Mouse (Mus musculus) erythroid progenitor cell, adult 5-6 weeks (primary cell): ENCODE measurements at regions not wholly inside any gene's neighbourhood (a gene's known extent, or its start where the extent isn't known, plus 50 kb on each side); places are given as distances from the start of the nearest gene placed in this dataset.
A peak's percentile ranks its signal among the peaks of the same experiment; 100 is the strongest.

Experiments used
- ATAC-seq: replicated peaks from 2 replicates; pipeline ENCODE4 v1.8.0; 2016; ENCODE audit warnings: moderate number of reproducible peaks, mild to moderate bottlenecking, moderate TSS enrichment, inconsistent platforms; ENCODE audit not compliant: poor library complexity, low FRiP score, severe bottlenecking

- no peak for ATAC-seq
Observed at GRCm38 (mm10) chr11:18821384-18821783, 197.4 kb downstream of the Meis1 start.

- no peak for ATAC-seq
Observed at GRCm38 (mm10) chr11:18814110-18814509, 204.7 kb downstream of the Meis1 start.

- no peak for ATAC-seq
Observed at GRCm38 (mm10) chr11:18767479-18767878, 251.3 kb downstream of the Meis1 start.

GRCm38 (mm10) chr11:18766458-18767016 lies 252.2 kb downstream of the Meis1 start:
- no peak for ATAC-seq

GRCm38 (mm10) chr11:18758591-18759074 lies 260.2 kb downstream of the Meis1 start:
- no peak for ATAC-seq

- ATAC-seq = no peak
Observed at GRCm38 (mm10) chr11:18756576-18756975, 262.2 kb downstream of the Meis1 start.

- no peak for ATAC-seq
Observed at GRCm38 (mm10) chr11:18754732-18755525, 263.9 kb downstream of the Meis1 start.

- ATAC-seq = peak; percentile 52
Observed at GRCm38 (mm10) chr11:18753856-18754255, 264.9 kb downstream of the Meis1 start.

GRCm38 (mm10) chr11:18753246-18753645 lies 265.5 kb downstream of the Meis1 start:
- no peak for ATAC-seq

GRCm38 (mm10) chr11:18752512-18752911 lies 266.3 kb downstream of the Meis1 start:
- no peak for ATAC-seq

GRCm38 (mm10) chr11:18750911-18751841 lies 267.6 kb downstream of the Meis1 start:
- ATAC-seq = no peak

- ATAC-seq = no peak
Observed at GRCm38 (mm10) chr11:18750080-18750375, 268.8 kb downstream of the Meis1 start.

- ATAC-seq = no peak
Observed at GRCm38 (mm10) chr11:18749265-18750079, 269.3 kb downstream of the Meis1 start.

- no peak for ATAC-seq
Observed at GRCm38 (mm10) chr11:18747871-18748461, 270.8 kb downstream of the Meis1 start.

- ATAC-seq = no peak
Observed at GRCm38 (mm10) chr11:18747361-18747760, 271.4 kb downstream of the Meis1 start.

GRCm38 (mm10) chr11:18746486-18746885 lies 272.3 kb downstream of the Meis1 start:
- no peak for ATAC-seq

- no peak for ATAC-seq
Observed at GRCm38 (mm10) chr11:18745840-18746239, 272.9 kb downstream of the Meis1 start.

GRCm38 (mm10) chr11:18734904-18735664 lies 283.7 kb downstream of the Meis1 start:
- ATAC-seq = no peak

- no peak for ATAC-seq
Observed at GRCm38 (mm10) chr11:18734075-18734474, 284.7 kb downstream of the Meis1 start.
